ENCODE assay signal across 11 mouse cellular contexts in genomic region chr1:34387346-34388327, GRCm38 (mm10). TPM values are rescaled to one million over a fixed set of nuclear protein-coding genes. Genes with fewer than 3 reads are reported as not detected.
A peak's percentile ranks its signal among the peaks of the same experiment; 100 is the strongest.
DNase-seq lines count a peak whose midpoint lies in the region; ATAC-seq and TF ChIP-seq lines count a peak whose summit lies in the region.
"Had no signal": no experiment of that assay in that cellular context is flagged by ENCODE, and none has a peak within 500 bp of the region (broad histone marks: within the 10 kb centered on the region; RNA-seq: fewer than 3 reads in every experiment).

No protein-coding gene starts in this region.

- 54% methylated on average over 12 of the region's 12 CpGs for WGBS in lung, embryonic 14.5 days
- WGBS in lung, adult 2 months, result 62% methylated on average over 12 of the region's 12 CpGs
- WGBS in stomach, postnatal 0 days, result 59% methylated on average over 12 of the region's 12 CpGs

- no peak for TF ChIP-seq EP300 in stomach, postnatal 0 days (optimal IDR thresholded peaks at IDR 0.05)

- TF ChIP-seq CTCF in lung, embryonic 14.5 days (IDR thresholded peaks at IDR 0.05; ENCODE audit: low read depth), result no peak
- no peak for TF ChIP-seq CTCF in lung, adult 2 months (IDR thresholded peaks at IDR 0.05; ENCODE audit: insufficient read depth, low read length)
- TF ChIP-seq CTCF in stomach, postnatal 0 days (IDR thresholded peaks at IDR 0.05; ENCODE audit: low read depth), result no peak

- no peak overlapping the region for H3K9ac ChIP-seq in lung, embryonic 14.5 days
- no peak overlapping the region for H3K9ac ChIP-seq in stomach, postnatal 0 days (ENCODE audit: low read length)
- H3K9ac ChIP-seq: forebrain, embryonic 12.5 days; heart, embryonic 15.5 days; neural tube, embryonic 12.5 days had no signal

- no peak overlapping the region for H3K4me3 ChIP-seq in lung, embryonic 14.5 days (ENCODE audit: low read depth, low read length)
- H3K4me3 ChIP-seq in lung, adult 2 months (replicated peaks; ENCODE audit: extremely low read depth, low read depth, low read length), result no peak overlapping the region
- H3K4me3 ChIP-seq in stomach, postnatal 0 days (ENCODE audit: low read depth, low read length), result no peak overlapping the region
- H3K4me3 ChIP-seq: forebrain, embryonic 12.5 days; heart, embryonic 15.5 days; limb, embryonic 10.5 days; neural tube, embryonic 12.5 days had no signal

- H3K4me2 ChIP-seq in lung, embryonic 14.5 days, result no peak overlapping the region
- no peak overlapping the region for H3K4me2 ChIP-seq in stomach, postnatal 0 days (replicated peaks; ENCODE audit: low read depth)
- H3K4me2 ChIP-seq: forebrain, embryonic 12.5 days; heart, embryonic 15.5 days; neural tube, embryonic 12.5 days had no signal

- no peak for ATAC-seq in lung, embryonic 14.5 days (ENCODE audit: insufficient read depth)
- ATAC-seq in stomach, postnatal 0 days (ENCODE audit: low FRiP score, low TSS enrichment), result no peak

- no peaks in the 10 kb centered on the region for H3K36me3 ChIP-seq in lung, embryonic 14.5 days (ENCODE audit: insufficient read depth)
- H3K36me3 ChIP-seq in stomach, postnatal 0 days (ENCODE audit: control insufficient read depth, insufficient read depth, low read length), result no peaks in the 10 kb centered on the region
- H3K36me3 ChIP-seq: forebrain, embryonic 12.5 days; heart, embryonic 15.5 days; limb, embryonic 10.5 days; neural tube, embryonic 12.5 days had no signal

- TF ChIP-seq POLR2A in lung, adult 2 months (IDR thresholded peaks at IDR 0.05; ENCODE audit: borderline replicate concordance, extremely low read depth, low read depth, low read length), result no peak

- H3K4me1 ChIP-seq in lung, embryonic 14.5 days (ENCODE audit: insufficient read depth), result 0 out of 2 replicates have a peak, but pooled peaks cover 7% of the 10 kb centered on the region
- H3K4me1 ChIP-seq in lung, adult 2 months (ENCODE audit: control insufficient read depth, insufficient read depth, low read length), result 0 out of 2 replicates have a peak, but pooled peaks cover 4% of the 10 kb centered on the region
- no peaks in the 10 kb centered on the region for H3K4me1 ChIP-seq in stomach, postnatal 0 days (replicated peaks; ENCODE audit: control insufficient read depth, insufficient read depth)
- H3K4me1 ChIP-seq: forebrain, embryonic 12.5 days; neural tube, embryonic 12.5 days had no signal

- H3K27ac ChIP-seq in lung, embryonic 14.5 days (ENCODE audit: low read depth), result no peak overlapping the region
- peak overlapping the region; percentile 58 for H3K27ac ChIP-seq in stomach, postnatal 0 days (replicated peaks)
- H3K27ac ChIP-seq: forebrain, embryonic 12.5 days; limb, embryonic 10.5 days; neural tube, embryonic 12.5 days had no signal

- no peaks in the 10 kb centered on the region for H3K9me3 ChIP-seq in lung, embryonic 14.5 days (ENCODE audit: low read depth, low read length)
- H3K9me3 ChIP-seq in stomach, postnatal 0 days (ENCODE audit: control insufficient read depth, low read length), result no peaks in the 10 kb centered on the region
- H3K9me3 ChIP-seq: forebrain, embryonic 12.5 days; heart, embryonic 15.5 days; limb, embryonic 10.5 days; neural tube, embryonic 12.5 days had no signal

- DNase-seq in lung, embryonic 14.5 days, result peak; percentile 16
- no peak for DNase-seq in lung, adult 2 months
- peak; percentile 89 to 90 for DNase-seq in cerebellum, postnatal 14 days
- peak; percentile 20 for DNase-seq in heart, postnatal 4 days
- DNase-seq in stomach, postnatal 0 days (ENCODE audit: low spot score), result no peak
- no peak for DNase-seq in kidney, postnatal 10 days
- no peak for DNase-seq in adrenal gland, postnatal 25 days

- H3K27me3 ChIP-seq in lung, embryonic 14.5 days (ENCODE audit: insufficient read depth, low read length), result no peaks in the 10 kb centered on the region
- H3K27me3 ChIP-seq in stomach, postnatal 0 days (ENCODE audit: control insufficient read depth, insufficient read depth, low read length), result no peaks in the 10 kb centered on the region
- H3K27me3 ChIP-seq: forebrain, embryonic 12.5 days; heart, embryonic 15.5 days; neural tube, embryonic 12.5 days had no signal

RNA-seq across cellular contexts. Expression of gene Ccdc115, which starts 51.8 kb away (rescaled TPM):
- polyA plus RNA-seq in lung, embryonic 14.5 days (2014; fragmentation: Nextera tagmentation; extraction: Ambion mirVana), result 50.4 and 51.8 TPM in 2 replicates
- 21.8 and 21.9 TPM in 2 replicates for polyA plus RNA-seq in lung, adult 2 months (2012; rRNA removed)
- total RNA-seq in heart, postnatal 4 days (2021), result 10 to 100 TPM; 16.4 to 19.9 TPM
- polyA plus RNA-seq in stomach, postnatal 0 days (2015; fragmentation: Nextera tagmentation; extraction: Ambion mirVana), result 37.1 and 39.3 TPM in 2 replicates
- total RNA-seq in adrenal gland, postnatal 25 days (2021), result 15.4 and 17.6 TPM in 2 replicates

RNA-seq across cellular contexts. Expression of gene Imp4, which starts 52.0 kb away (rescaled TPM):
- 91.1 and 91.2 TPM in 2 replicates for polyA plus RNA-seq in lung, embryonic 14.5 days (2014; fragmentation: Nextera tagmentation; extraction: Ambion mirVana)
- 29.2 and 45.3 TPM in 2 replicates for polyA plus RNA-seq in lung, adult 2 months (2012; rRNA removed)
- 10 to 100 TPM; 43.4 to 46.3 TPM for total RNA-seq in heart, postnatal 4 days (2021)
- 52.3 and 52.9 TPM in 2 replicates for polyA plus RNA-seq in stomach, postnatal 0 days (2015; fragmentation: Nextera tagmentation; extraction: Ambion mirVana)
- total RNA-seq in adrenal gland, postnatal 25 days (2021), result 58.6 and 61.7 TPM in 2 replicates

Comparison
In these comparisons a context has a peak if more than half of its experiments do, and no peak if none do; other contexts are left out.
1. DNase-seq: peak in lung, embryonic 14.5 days (single experiment), cerebellum, postnatal 14 days (2 of 2) and heart, postnatal 4 days (single experiment); none in lung, adult 2 months (single experiment), stomach, postnatal 0 days (single experiment), kidney, postnatal 10 days (single experiment) and adrenal gland, postnatal 25 days (single experiment).